Mouse (Mus musculus): ENCODE data around the gene Pdlim3.

GRCm38 (mm10) chr8:45855118-45855517 lies 30.1 kb upstream of the Pdlim3 start:
- TF ChIP-seq CTCF (IDR thresholded peaks at IDR 0.05; ENCODE audit: low read depth) (no peak), EP300 (IDR thresholded peaks at IDR 0.05; ENCODE audit: low read depth) (no peak)

Data from liver, embryonic 14.5 days (tissue).